Mouse (Mus musculus): ENCODE data around the gene Agap2.
A peak's percentile ranks its signal among the peaks of the same experiment; 100 is the strongest.

Gene Agap2

GRCm38 (mm10) chr10:127075080-127075479, at the start of gene Agap2:
TSS of gene Agap2 (plus strand) at chr10:127075284.
- no peak for ATAC-seq (ENCODE audit: low TSS enrichment)

DNA sequence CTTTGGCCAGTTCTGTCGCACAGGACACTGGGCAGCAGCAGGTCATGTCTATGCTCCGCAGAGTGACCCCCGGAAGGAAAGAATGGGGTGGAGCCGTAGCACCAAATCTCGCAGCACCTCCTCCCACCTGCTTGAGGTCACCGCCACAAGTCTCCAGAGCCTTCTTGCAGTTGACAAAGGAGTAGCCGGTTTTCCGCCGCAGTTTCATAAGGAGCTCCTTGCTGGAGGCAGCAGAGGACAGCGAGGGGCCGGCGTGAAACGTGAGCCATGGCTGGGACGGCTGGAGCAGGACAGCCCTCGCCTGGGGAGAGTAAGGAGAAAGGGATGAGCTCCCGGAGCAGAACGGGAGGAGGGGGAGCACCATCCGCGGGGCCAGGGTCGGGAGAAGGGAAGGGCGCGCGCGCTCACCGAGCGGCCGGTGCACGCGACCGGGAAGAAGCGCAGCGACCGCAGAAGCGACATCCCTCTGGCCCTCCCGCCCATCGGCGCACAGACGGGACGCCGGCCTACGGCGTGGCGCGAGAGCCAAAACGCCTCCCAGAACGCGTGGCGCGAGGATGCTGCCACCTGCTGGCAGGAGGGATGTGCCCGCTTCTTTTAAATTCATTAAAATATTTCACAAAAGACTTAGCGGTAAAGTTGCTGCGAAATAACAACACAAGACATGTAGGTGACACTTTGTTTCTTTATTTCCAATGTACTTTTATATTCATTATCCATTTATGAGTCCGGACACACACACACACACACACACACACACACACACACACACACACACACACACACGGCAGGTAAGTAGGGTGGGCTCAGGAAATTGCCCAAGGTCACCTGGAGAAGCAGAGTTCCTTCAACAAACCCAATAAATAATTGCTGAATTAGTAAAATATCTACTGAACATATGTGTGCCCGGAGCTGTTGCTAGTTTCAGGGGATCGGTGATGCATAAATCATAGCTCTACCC, 44.5 kb upstream of the Agap2 start, which contains the start of gene Tsfm:
Gene Tsfm, minus strand, starts transcription at position 505 of the 961 bp plus-strand sequence.
- ATAC-seq (ENCODE audit: low TSS enrichment): peak; percentile 90

DNA sequence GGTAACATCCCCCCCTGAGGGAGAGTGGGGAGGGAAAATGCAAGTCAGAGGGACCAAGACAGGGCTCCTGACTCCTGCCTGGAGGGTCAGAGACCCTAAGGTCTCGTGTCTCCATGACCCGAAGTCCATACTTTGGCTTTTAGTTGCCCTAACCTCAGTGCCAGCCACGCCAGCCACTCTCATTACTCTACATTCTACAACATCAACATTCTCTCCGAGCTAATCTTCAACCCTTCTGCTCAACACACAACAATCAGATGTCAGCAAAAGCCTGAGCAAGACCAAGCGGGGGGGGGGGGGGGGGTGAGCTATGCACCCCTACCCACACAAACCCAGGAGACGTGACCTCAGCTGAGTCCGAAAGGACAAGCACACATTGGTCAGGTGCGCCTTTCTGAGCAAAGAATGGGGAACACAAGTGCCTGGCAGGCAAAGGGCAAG, 41.8 kb upstream of the Agap2 start:
- ATAC-seq (ENCODE audit: low TSS enrichment): no peak

DNA sequence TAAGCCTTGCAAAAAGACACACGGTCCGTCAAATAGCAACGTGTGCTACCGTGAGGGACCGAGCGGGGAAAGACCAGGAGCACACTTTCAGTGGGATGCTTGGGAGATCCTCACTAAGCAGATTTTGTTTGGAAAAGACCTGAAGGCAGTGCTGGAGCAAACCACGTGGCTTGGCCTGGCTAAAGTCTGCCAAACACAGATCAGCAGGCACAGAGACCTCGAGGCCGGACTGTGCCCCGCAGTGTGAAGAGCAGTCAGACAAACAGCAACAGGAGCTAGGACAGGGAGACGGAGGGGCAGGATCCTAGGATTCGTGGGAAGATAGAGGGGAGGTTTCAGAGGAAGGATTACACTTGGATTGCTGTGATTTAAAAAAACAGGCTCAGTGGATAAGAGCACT, 38.8 kb upstream of the Agap2 start:
- no peak for ATAC-seq (ENCODE audit: low TSS enrichment)

- no peak for ATAC-seq (ENCODE audit: low TSS enrichment)
Observed at GRCm38 (mm10) chr10:127037641-127038040, 37.4 kb upstream of the Agap2 start.

- peak; percentile 39 for ATAC-seq (ENCODE audit: low TSS enrichment)
Observed at GRCm38 (mm10) chr10:127040569-127041214, 34.4 kb upstream of the Agap2 start.

- ATAC-seq (ENCODE audit: low TSS enrichment): peak; percentile 46
Observed at GRCm38 (mm10) chr10:127041274-127041766, 33.8 kb upstream of the Agap2 start, which contains the start of the genes Mettl1 and Eef1akmt3. TSS of gene Mettl1 (plus strand) at chr10:127041414. TSS of gene Eef1akmt3 (minus strand) at chr10:127041513.

GRCm38 (mm10) chr10:127041774-127042338, 33.2 kb upstream of the Agap2 start:
- ATAC-seq (ENCODE audit: low TSS enrichment): peak; percentile 82

- no peak for ATAC-seq (ENCODE audit: low TSS enrichment)
Observed at GRCm38 (mm10) chr10:127042468-127043115, 32.5 kb upstream of the Agap2 start.

- ATAC-seq (ENCODE audit: low TSS enrichment): no peak
Observed at GRCm38 (mm10) chr10:127043187-127043586, 31.9 kb upstream of the Agap2 start.

GRCm38 (mm10) chr10:127047954-127048353, 27.1 kb upstream of the Agap2 start, which contains the start of gene Cyp27b1:
TSS of gene Cyp27b1 (plus strand) at chr10:127048250.
- ATAC-seq (ENCODE audit: low TSS enrichment): no peak

DNA sequence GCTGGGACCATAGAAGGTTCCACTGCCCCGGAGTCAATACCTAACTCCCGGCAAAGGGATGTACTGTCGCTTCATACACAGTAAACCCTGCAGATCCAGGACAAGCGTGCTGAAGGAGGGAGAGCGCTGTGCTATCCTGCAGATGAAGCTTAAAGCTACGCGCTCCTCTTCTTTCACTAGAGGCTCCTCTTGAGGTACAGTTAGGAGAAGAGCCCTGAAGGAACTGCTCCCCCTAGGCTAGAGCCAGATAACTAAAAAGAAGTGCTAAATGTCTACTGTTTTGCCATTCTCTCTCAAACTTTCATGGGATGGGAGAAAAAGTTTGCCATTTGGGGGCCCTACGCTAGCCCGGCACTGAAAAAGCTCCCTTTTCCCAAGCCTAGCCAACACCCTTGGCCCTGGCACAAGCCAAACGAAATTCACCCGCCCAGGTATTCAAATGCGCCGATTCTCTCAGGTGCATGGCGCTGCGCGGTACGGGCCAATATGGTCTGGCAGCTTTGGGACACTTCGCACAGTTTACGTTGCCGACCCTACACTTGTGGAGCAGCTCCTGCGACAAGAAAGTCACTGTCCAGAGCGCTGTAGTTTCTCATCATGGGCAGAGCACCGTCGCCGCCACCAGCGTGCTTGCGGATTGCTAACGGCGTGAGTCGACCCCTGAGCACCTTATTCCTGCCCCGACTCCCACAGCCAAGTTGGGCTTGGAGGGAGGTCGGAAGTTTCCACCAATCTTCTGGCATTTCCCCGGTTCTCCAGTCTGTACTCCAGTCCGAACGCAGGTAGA, 26.3 kb upstream of the Agap2 start:
- peak; percentile 75 for ATAC-seq (ENCODE audit: low TSS enrichment)

DNA sequence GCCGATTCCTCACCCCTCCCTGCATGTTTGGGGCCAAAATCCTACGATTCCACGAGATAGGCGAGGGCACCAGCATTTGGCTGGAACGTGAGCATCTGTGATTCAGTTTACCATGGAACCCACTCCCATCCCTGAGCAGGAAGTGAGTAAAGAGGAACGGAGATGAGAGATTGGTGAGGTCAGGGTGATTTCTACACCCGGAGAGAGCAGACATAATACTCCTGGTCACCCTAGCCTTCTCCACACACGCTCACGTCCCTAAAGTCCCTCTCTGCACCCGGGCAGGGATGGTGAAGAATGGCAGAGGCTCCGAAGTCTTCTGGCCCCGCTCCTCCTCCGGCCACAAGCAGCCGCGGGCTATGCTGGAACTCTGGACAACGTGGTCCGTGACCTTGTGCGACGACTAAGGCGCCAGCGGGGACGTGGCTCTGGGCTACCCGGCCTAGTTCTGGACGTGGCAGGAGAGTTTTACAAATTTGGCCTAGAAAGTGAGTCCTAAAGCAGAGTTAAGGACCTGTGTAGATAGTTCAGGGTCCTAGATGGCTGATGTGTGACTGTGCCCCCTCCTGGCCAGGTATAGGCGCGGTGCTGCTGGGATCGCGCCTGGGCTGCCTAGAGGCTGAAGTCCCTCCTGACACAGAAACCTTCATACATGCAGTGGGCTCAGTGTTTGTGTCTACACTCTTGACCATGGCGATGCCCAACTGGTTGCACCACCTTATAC, 25.5 kb upstream of the Agap2 start:
- ATAC-seq (ENCODE audit: low TSS enrichment): no peak

GRCm38 (mm10) chr10:127050119-127050474, 25.0 kb upstream of the Agap2 start:
- ATAC-seq (ENCODE audit: low TSS enrichment): no peak

DNA sequence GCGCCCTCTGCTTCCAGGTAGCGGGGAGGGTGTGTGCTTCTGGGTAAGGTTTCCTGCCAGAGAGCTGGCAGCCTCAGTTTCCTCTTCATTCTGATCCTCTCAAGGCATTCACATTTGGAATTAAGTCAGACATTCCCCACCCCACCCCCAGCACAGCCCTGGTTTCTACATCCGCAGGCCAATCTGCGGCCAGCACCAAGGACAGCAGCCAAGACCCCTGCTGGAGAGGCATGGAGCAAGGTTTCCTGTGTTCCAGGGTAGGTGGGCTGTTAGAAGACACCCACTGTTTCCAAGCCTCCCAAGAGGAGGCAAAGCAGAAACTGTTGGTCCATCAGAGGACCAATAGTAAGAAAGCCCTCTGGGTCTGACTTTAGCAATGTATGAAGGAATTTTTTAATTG, 20.4 kb upstream of the Agap2 start:
- ATAC-seq (ENCODE audit: low TSS enrichment): no peak

- no peak for ATAC-seq (ENCODE audit: low TSS enrichment)
Observed at GRCm38 (mm10) chr10:127055406-127055805, 19.7 kb upstream of the Agap2 start.

- no peak for ATAC-seq (ENCODE audit: low TSS enrichment)
Observed at GRCm38 (mm10) chr10:127056490-127056889, 18.6 kb upstream of the Agap2 start.

GRCm38 (mm10) chr10:127058161-127058560, 16.9 kb upstream of the Agap2 start:
- ATAC-seq (ENCODE audit: low TSS enrichment): peak; percentile 40

- no peak for ATAC-seq (ENCODE audit: low TSS enrichment)
Observed at GRCm38 (mm10) chr10:127058708-127059107, 16.4 kb upstream of the Agap2 start.
